Mouse (Mus musculus) cerebral cortex, adult 2 months (tissue): ENCODE measurements around the gene Fut2.

Source experiments
- WGBS: fragments of 180-500 bp; shearing (Covaris S2); methylation state at CpG from one replicate; pipeline ENCODE4 v1.1.7; 2018; 5-methylcytosine and 5-hydroxymethylcytosine counted together

Gene Fut2

DNA sequence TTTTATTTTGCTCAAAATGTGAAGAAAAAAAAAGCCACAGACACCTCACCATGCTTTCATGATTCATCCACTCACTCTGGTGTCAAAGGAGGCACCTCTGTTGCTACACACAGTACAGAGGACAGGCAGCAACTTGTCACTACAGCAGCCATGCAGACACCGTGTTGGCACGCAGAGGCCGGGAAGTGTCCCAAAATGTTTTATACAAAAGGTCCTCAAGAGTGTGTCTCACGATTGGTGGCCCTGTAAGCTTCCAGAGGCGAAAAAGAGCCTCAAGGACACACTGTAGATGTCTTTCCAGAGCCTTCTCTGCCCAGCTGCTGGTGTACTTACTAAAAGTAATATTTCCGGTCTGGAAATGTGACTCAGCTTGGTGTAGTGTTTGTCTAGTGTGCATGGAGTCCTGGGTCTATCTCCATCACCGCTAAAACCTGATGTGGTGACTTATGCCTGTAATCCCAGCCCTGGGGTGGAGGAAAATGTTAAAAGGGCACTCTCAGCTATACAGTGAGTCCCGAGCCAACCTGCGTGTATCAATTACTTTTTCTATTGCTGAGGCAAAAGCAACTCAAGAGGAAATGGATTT lies 60.4 kb downstream of the Fut2 start:
- 82% methylated on average over 9 of the region's 9 CpGs for WGBS

DNA sequence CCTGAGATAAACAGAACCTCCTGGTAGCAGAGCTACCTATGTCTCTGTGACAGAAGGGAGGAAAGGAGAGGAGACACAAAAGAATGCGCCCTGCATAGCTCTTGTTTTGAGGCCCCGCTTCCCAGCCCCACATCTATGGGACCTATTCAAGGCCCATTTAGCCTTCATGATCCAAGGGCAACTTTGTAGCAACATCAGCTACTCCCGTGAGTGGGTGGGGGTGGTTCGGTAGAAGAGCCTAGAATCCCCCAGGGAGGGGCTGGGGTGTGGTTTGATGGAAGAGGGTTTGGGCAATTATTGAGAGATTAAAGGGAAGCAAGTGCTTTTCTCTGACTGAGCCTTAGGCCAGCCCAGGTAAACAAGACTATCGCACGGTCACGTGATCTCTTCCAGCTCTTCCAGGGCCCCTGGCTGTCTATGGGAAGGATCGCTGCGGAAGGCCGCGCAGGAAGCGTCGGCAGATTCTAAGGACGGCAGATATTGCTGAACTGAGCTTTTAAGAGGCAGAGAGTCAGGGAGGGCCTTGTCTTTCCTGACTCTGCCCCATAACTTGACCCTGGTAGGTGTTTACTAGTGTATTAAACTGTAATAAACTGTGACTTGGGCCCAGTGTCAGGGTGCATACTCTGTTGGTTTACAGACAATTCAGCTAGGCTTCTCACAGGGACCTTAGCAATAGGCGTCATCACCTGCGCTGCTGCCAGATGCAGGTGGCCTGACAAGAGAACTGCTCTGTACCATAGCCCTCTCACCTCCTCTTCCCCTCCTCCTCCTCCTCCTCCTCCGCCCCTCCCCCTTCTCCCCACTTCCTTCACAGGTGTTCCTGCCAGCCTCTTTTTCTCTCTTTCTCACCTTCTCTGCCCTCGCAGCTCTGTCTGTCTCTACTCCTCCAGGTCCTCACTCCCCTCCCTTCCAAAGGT lies 67.0 kb downstream of the Fut2 start:
- 75% methylated on average over 18 of the region's 18 CpGs for WGBS
